Mouse (Mus musculus): ENCODE measurements at regions not wholly inside any gene's neighbourhood (a gene's known extent, or its start where the extent isn't known, plus 50 kb on each side); places are given as distances from the start of the nearest gene placed in this dataset.

GRCm38 (mm10) chr5:75459758-75460354 lies 114.9 kb upstream of the Kit start:
- WGBS: 65% methylated on average over 3 of the region's 3 CpGs
- H3K36me3 ChIP-seq: no peaks in the 10 kb centered on the region
- no peaks in the 10 kb centered on the region for H3K9me3 ChIP-seq
- no peak overlapping the region for H3K9ac ChIP-seq
- H3K4me1 ChIP-seq: 0 out of 2 replicates have a peak, but pooled peaks cover 8% of the 10 kb centered on the region
- H3K27ac ChIP-seq: no peak overlapping the region
- ATAC-seq (ENCODE audit: low FRiP score, low read depth): no peak
- no peak overlapping the region for H3K4me3 ChIP-seq
- no peak overlapping the region for H3K4me2 ChIP-seq (replicated peaks)
- peaks cover 6% of the 10 kb centered on the region; the same call in 1 of the 2 replicates for H3K27me3 ChIP-seq

DNA sequence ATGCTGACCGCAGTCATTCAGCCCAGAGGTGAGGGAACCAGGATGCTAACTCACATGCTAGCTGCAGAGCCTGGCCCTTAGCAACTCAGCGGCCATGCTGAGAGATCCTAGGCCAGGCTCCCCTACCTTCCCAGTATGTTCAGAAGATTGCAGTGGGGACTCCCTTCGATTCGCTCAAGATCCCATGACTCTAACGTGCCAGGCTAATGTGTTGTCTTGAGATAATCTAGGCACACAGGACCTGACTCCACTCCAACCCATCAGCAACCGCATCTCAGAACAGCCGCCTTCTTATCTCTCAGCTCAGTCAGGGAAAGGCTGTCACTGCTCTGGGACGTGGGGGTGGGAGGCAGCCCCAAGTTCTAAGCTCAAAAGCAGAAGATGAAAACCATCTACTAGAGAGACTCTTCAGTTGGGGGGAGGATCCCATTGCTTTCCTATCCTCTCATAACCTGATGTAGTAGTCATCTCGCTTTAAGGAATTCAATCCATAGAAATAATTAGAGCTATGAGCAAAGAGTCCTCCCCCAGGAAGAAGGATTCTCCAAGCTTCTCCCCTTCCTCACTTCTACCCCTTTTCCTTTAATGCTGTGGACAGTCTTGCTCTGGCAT lies 114.2 kb upstream of the Kit start:
- H3K9ac ChIP-seq: no peak overlapping the region
- H3K9me3 ChIP-seq: no peaks in the 10 kb centered on the region

DNA sequence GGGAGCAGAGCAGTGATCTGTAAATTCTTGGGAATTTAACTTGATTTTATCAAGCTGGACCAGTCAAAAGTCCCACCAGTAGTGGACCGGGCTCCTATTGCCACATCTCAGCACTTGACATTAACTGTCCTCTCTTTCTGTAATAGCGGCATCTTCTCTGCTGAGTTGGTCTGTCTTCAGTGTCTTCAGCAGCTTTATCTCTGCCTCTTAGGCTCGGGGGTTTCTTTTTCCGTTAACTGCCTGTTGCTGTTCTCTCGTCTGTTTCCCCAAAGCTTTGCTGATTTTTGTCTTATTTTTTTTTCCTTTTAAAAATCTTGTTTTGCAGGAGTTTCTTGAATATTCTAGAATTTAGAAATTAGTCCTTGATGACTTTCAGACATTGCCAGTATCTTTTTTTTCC lies 113.3 kb upstream of the Kit start:
- Histone ChIP-seq H3K4me1 (0 out of 2 replicates have a peak, but pooled peaks cover 5% of the 10 kb centered on the region), H3K27ac (no peak overlapping the region), H3K36me3 (no peaks in the 10 kb centered on the region), H3K4me3 (no peak overlapping the region), H3K4me2 (replicated peaks) (no peak overlapping the region), H3K9ac (no peak overlapping the region), H3K27me3 (no peaks in the 10 kb centered on the region), H3K9me3 (no peaks in the 10 kb centered on the region)
- ATAC-seq (ENCODE audit: low FRiP score, low read depth): no peak
- WGBS: 82% methylated on average over 5 of the region's 5 CpGs

More for the DNA sequence above, 114.2 kb upstream of the Kit start:
- no peak for ATAC-seq (ENCODE audit: low FRiP score, low read depth)
- H3K4me3 ChIP-seq: no peak overlapping the region
- H3K27me3 ChIP-seq: peaks cover 4% of the 10 kb centered on the region; the same call in 1 of the 2 replicates
- H3K27ac ChIP-seq: no peak overlapping the region
- no peaks in the 10 kb centered on the region for H3K36me3 ChIP-seq
- WGBS: 79% methylated on average over 9 of the region's 9 CpGs
- H3K4me2 ChIP-seq (replicated peaks): no peak overlapping the region
- H3K4me1 ChIP-seq: 0 out of 2 replicates have a peak, but pooled peaks cover 5% of the 10 kb centered on the region

DNA sequence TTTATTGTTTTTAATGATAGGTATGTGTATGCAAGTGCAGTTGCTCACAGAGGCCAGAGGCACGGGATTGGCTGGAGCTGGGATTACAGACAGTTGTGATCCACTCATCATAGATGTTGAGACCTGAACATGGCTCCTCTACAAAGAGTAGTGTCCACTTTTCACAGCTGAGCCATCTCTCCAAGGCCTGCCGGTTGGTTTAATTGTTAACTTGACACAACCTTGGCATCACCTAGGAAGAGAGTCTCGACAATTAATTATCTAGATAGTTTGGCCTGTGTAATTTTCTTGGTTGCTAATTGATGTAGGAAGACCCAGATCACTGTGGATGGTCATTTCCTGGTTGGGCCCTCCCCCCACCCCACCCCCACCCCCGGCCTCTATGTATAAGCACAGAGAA lies 111.1 kb upstream of the Kit start:
- Histone ChIP-seq H3K27me3 (no peaks in the 10 kb centered on the region), H3K9me3 (no peaks in the 10 kb centered on the region), H3K27ac (no peak overlapping the region), H3K9ac (no peak overlapping the region), H3K4me1 (peaks cover 22% of the 10 kb centered on the region), H3K4me2 (replicated peaks) (no peak overlapping the region), H3K4me3 (no peak overlapping the region), H3K36me3 (no peaks in the 10 kb centered on the region)
- 87% methylated on average over 4 of the region's 4 CpGs for WGBS
- ATAC-seq (ENCODE audit: low FRiP score, low read depth): no peak

- H3K9ac ChIP-seq: no peak overlapping the region
- no peaks in the 10 kb centered on the region for H3K36me3 ChIP-seq
- no peak overlapping the region for H3K27ac ChIP-seq
- no peaks in the 10 kb centered on the region for H3K9me3 ChIP-seq
- 86% methylated on average over 7 of the region's 7 CpGs for WGBS
- no peaks in the 10 kb centered on the region for H3K27me3 ChIP-seq
- H3K4me2 ChIP-seq (replicated peaks): no peak overlapping the region
- peaks cover 19% of the 10 kb centered on the region for H3K4me1 ChIP-seq
- no peak overlapping the region for H3K4me3 ChIP-seq
- no peak for ATAC-seq (ENCODE audit: low FRiP score, low read depth)
Observed at GRCm38 (mm10) chr5:75465701-75466100, 109.0 kb upstream of the Kit start.

DNA sequence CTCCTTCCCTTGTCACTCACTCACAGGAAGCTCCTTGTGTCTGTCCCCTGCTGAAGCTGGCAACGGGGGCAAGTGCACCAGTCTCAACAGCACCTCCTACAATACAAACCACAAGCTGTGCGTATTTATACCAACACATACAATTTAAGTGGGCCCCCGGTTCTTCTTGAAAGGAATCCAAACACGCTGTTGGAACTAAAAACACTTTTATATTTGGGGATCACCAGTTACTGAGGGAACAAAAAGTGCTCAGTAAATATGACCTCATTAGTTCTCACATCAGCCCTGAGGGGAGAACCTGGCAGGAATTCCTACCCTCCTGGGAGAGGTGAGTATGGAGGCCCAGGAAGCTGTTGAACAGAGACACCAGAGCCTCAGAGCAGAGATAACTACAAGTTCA lies 107.8 kb upstream of the Kit start:
- WGBS: 56% methylated on average over 4 of the region's 4 CpGs

GRCm38 (mm10) chr5:75467916-75468315 lies 106.8 kb upstream of the Kit start:
- Histone ChIP-seq H3K9ac (no peak overlapping the region), H3K4me2 (replicated peaks) (no peak overlapping the region), H3K36me3 (no peaks in the 10 kb centered on the region), H3K27me3 (no peaks in the 10 kb centered on the region), H3K4me1 (peaks cover 19% of the 10 kb centered on the region), H3K4me3 (no peak overlapping the region), H3K27ac (no peak overlapping the region), H3K9me3 (no peaks in the 10 kb centered on the region)
- 13% methylated on average over 6 of the region's 6 CpGs for WGBS
- no peak for ATAC-seq (ENCODE audit: low FRiP score, low read depth)

More for the DNA sequence above, 107.8 kb upstream of the Kit start:
- Histone ChIP-seq H3K4me3 (no peak overlapping the region), H3K27me3 (no peaks in the 10 kb centered on the region), H3K36me3 (no peaks in the 10 kb centered on the region), H3K9ac (no peak overlapping the region), H3K4me1 (peaks cover 19% of the 10 kb centered on the region), H3K27ac (no peak overlapping the region), H3K9me3 (no peaks in the 10 kb centered on the region), H3K4me2 (replicated peaks) (no peak overlapping the region)
- ATAC-seq (ENCODE audit: low FRiP score, low read depth): no peak

- Histone ChIP-seq H3K27ac (no peak overlapping the region), H3K27me3 (no peaks in the 10 kb centered on the region), H3K4me2 (replicated peaks) (no peak overlapping the region), H3K4me3 (no peak overlapping the region), H3K36me3 (no peaks in the 10 kb centered on the region), H3K9ac (no peak overlapping the region), H3K4me1 (peaks cover 19% of the 10 kb centered on the region), H3K9me3 (no peaks in the 10 kb centered on the region)
- WGBS: 89% methylated on average over 8 of the region's 8 CpGs
- ATAC-seq (ENCODE audit: low FRiP score, low read depth): no peak
Observed at GRCm38 (mm10) chr5:75471010-75471409, 103.7 kb upstream of the Kit start.

- no peaks in the 10 kb centered on the region for H3K27me3 ChIP-seq
- 47% methylated on average over 3 of the region's 3 CpGs for WGBS
- H3K4me3 ChIP-seq: no peak overlapping the region
- no peaks in the 10 kb centered on the region for H3K36me3 ChIP-seq
- H3K4me1 ChIP-seq: peaks cover 9% of the 10 kb centered on the region
- no peaks in the 10 kb centered on the region for H3K9me3 ChIP-seq
- no peak for ATAC-seq (ENCODE audit: low FRiP score, low read depth)
- H3K9ac ChIP-seq: no peak overlapping the region
- H3K27ac ChIP-seq: no peak overlapping the region
- H3K4me2 ChIP-seq (replicated peaks): no peak overlapping the region
Observed at GRCm38 (mm10) chr5:75472484-75472883, 102.2 kb upstream of the Kit start.

GRCm38 (mm10) chr5:75475414-75475813 lies 99.3 kb upstream of the Kit start:
- H3K36me3 ChIP-seq: no peaks in the 10 kb centered on the region
- no peak for ATAC-seq (ENCODE audit: low FRiP score, low read depth)
- WGBS: 65% methylated on average over 4 of the region's 4 CpGs

GRCm38 (mm10) chr5:75478499-75478898 lies 96.2 kb upstream of the Kit start:
- 3% methylated on average over 1 of the region's 1 CpGs for WGBS

More at GRCm38 (mm10) chr5:75475414-75475813, 99.3 kb upstream of the Kit start:
- no peaks in the 10 kb centered on the region for H3K4me1 ChIP-seq
- no peak overlapping the region for H3K4me2 ChIP-seq (replicated peaks)
- H3K9me3 ChIP-seq: no peaks in the 10 kb centered on the region
- H3K27me3 ChIP-seq: no peaks in the 10 kb centered on the region
- H3K9ac ChIP-seq: no peak overlapping the region
- H3K27ac ChIP-seq: no peak overlapping the region
- no peak overlapping the region for H3K4me3 ChIP-seq

DNA sequence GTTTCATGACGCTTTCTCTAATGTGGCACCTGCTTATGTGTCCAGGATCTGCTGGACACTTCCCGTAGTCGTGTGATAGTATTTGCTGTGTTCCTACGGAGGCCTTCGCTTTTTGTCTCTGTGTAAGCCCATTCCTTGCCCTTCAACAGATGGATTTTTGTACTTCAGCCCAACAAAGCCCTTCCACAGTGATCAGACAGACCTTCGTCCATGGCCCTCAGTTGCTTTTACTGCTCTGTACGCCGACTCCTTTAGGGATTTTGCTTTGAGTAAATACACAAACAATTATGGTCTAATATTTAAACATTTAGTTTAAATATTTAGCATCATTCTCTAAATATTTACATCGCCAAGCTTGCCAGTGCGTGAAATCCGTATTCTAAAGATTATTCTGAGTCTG lies 95.6 kb upstream of the Kit start:
- Histone ChIP-seq H3K4me2 (replicated peaks) (no peak overlapping the region), H3K27ac (no peak overlapping the region), H3K9me3 (no peaks in the 10 kb centered on the region), H3K36me3 (no peaks in the 10 kb centered on the region), H3K27me3 (no peaks in the 10 kb centered on the region), H3K4me1 (peaks cover 9% of the 10 kb centered on the region), H3K9ac (no peak overlapping the region), H3K4me3 (no peak overlapping the region)
- ATAC-seq (ENCODE audit: low FRiP score, low read depth): no peak
- WGBS: 71% methylated on average over 11 of the region's 11 CpGs

More at GRCm38 (mm10) chr5:75478499-75478898, 96.2 kb upstream of the Kit start:
- Histone ChIP-seq H3K36me3 (no peaks in the 10 kb centered on the region), H3K27ac (no peak overlapping the region), H3K9me3 (no peaks in the 10 kb centered on the region), H3K4me2 (replicated peaks) (no peak overlapping the region), H3K9ac (no peak overlapping the region), H3K4me3 (no peak overlapping the region), H3K27me3 (no peaks in the 10 kb centered on the region), H3K4me1 (peaks cover 9% of the 10 kb centered on the region)
- ATAC-seq (ENCODE audit: low FRiP score, low read depth): no peak

GRCm38 (mm10) chr5:75481595-75481994 lies 93.1 kb upstream of the Kit start:
- Histone ChIP-seq H3K27me3 (no peaks in the 10 kb centered on the region), H3K4me3 (no peak overlapping the region), H3K36me3 (no peaks in the 10 kb centered on the region), H3K9ac (no peak overlapping the region), H3K27ac (no peak overlapping the region), H3K4me2 (replicated peaks) (no peak overlapping the region), H3K4me1 (peaks cover 9% of the 10 kb centered on the region), H3K9me3 (no peaks in the 10 kb centered on the region)
- ATAC-seq (ENCODE audit: low FRiP score, low read depth): no peak
- WGBS: 17% methylated on average over 7 of the region's 7 CpGs
